Mouse (Mus musculus): Measurements from ENCODE around the gene Xpc.

GRCm38 (mm10) chr6:91474441-91475190 lies 41.1 kb downstream of the Xpc start:
- TF ChIP-seq POLR2A (IDR thresholded peaks at IDR 0.05; ENCODE audit: low read depth, low read length) (no peak), CTCF (IDR thresholded peaks at IDR 0.05; ENCODE audit: extremely low read depth, insufficient read depth, insufficient read length, insufficient replicate concordance) (no peak)

Data from spleen, adult 2 months (tissue).